Mouse (Mus musculus) neural tube, embryonic 15.5 days (tissue): Measurements from ENCODE around the gene Lrrc32. TPM values are rescaled to one million over a fixed set of nuclear protein-coding genes. Genes with fewer than 3 reads are reported as not detected.
A peak's percentile ranks its signal among the peaks of the same experiment; 100 is the strongest.

Experiments
- ATAC-seq: fragments of 200-750 bp; cut with Nextera tagmentation; 2 replicates; pipeline ENCODE4 v1.8.0; 2017; ENCODE audit warnings: mild to moderate bottlenecking, moderate TSS enrichment, moderate library complexity; ENCODE audit not compliant: low FRiP score
- H3K27ac ChIP-seq: fragments of 300-500 bp; sonication (generic); replicated peaks from 2 replicates; pipeline ENCODE4 v1.5.1; 2015; ENCODE audit warnings: mild to moderate bottlenecking, inconsistent platforms
- H3K27me3 ChIP-seq: fragments of 300-500 bp; sonication (generic); replicated peaks from 2 replicates; pipeline ENCODE4 v1.6.1; 2015; ENCODE audit warnings: inconsistent platforms
- H3K36me3 ChIP-seq: fragments of 300-500 bp; sonication (generic); 2 replicates; pipeline ENCODE4 v1.6.1; 2015; ENCODE audit warnings: inconsistent platforms
- H3K4me1 ChIP-seq: fragments of 300-500 bp; sonication (generic); 2 replicates; pipeline ENCODE4 v1.6.1; 2015; ENCODE audit warnings: inconsistent platforms
- H3K4me2 ChIP-seq: fragments of 300-500 bp; sonication (generic); 2 replicates; pipeline ENCODE4 v1.6.1; 2015; ENCODE audit warnings: inconsistent platforms, mild to moderate bottlenecking, moderate library complexity
- H3K4me3 ChIP-seq: fragments of 300-500 bp; sonication (generic); replicated peaks from 2 replicates; pipeline ENCODE4 v1.5.1; 2015; ENCODE audit warnings: mild to moderate bottlenecking, inconsistent platforms
- H3K9ac ChIP-seq: fragments of 300-500 bp; sonication (generic); replicated peaks from 2 replicates; pipeline ENCODE4 v1.6.1; 2015; ENCODE audit warnings: mild to moderate bottlenecking, inconsistent platforms
- H3K9me3 ChIP-seq: fragments of 300-500 bp; sonication (generic); replicated peaks from 2 replicates; pipeline ENCODE4 v1.6.1; 2016; ENCODE audit warnings: inconsistent platforms
- WGBS: fragments of 180-500 bp; shearing (Covaris S2); methylation state at CpG from one replicate; pipeline ENCODE4 v1.1.7; 2015; ENCODE audit warnings: mixed read lengths; 5-methylcytosine and 5-hydroxymethylcytosine counted together
- polyA plus RNA-seq: library from polyadenylated mRNA; unstranded; fragments of >200 nt; fragmentation: Nextera tagmentation; extraction: Ambion mirVana; gene quantifications from 2 replicates; pipeline ENCODE4 v1.2.1, GENCODE M21; 2015

Lrrc32 gene
- polyA plus RNA-seq, 1 experiment from 2014 or later: 3.1 TPM

DNA sequence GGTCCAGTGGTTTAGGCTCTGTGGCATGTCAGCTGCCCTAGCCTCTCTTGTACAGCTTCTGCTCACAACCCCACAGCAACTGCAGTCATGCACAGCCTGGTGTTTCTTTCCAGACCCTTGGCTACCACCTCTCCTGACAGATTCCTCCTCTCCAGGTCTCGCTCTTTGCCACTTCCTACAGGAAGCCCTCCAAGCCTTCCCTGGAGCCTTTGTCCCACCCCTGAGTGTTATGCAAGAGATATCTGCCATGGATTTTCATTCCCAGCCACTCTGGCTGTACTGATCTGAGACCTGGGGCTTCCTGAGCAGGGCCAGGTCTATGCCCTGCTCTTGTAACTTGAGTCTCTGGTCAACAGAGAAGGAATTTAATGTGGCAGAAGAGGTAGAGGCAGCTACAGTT is 8.6 kb upstream of the Lrrc32 start:
- Histone ChIP-seq H3K27ac (no peak overlapping the region), H3K4me2 (no peak overlapping the region), H3K4me3 (no peak overlapping the region), H3K4me1 (peaks cover 14% of the 10 kb centered on the region; the same call in 1 of the 2 replicates), H3K9ac (no peak overlapping the region), H3K9me3 (no peaks in the 10 kb centered on the region), H3K27me3 (no peaks in the 10 kb centered on the region), H3K36me3 (no peaks in the 10 kb centered on the region)
- ATAC-seq: no peak
- WGBS: 94% methylated on average over 1 of the region's 1 CpGs

DNA sequence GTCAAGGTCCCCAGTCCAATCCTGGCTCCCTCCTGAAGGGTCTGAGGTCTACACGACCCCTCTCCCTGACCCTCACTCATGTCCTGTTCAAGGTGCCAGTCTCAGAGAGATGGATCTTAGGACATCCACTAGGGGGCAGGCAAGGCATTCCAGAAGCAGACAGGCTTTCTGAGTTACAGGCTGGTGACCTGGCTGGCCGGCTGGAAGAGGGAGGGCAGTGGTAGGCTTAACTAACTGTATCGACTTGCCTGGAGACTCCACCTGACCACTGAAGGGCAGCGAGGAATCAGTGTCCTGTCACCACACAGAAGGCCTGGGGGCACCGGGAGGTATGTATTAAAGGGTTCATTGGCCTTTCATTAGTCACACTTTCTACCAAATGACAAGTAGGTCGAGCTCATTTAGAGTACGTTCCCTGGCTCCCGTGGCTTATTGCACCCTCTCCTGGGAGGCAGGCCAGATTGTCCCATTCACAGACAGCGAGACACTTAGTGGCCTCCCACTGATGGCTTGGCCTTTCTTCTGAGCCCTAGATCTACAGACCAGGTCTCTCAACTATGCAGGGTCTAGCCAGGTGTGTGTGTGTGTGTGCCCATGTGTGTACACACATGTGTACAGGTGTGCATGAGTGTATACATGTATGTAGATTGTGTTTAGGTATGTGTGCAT is 7.9 kb upstream of the Lrrc32 start:
- H3K4me3 ChIP-seq: no peak overlapping the region
- no peak overlapping the region for H3K27ac ChIP-seq
- H3K36me3 ChIP-seq: no peaks in the 10 kb centered on the region
- no peaks in the 10 kb centered on the region for H3K9me3 ChIP-seq
- no peak overlapping the region for H3K4me2 ChIP-seq
- ATAC-seq: peak; percentile 65; the same call in 1 of the 2 replicates
- peaks cover 15% of the 10 kb centered on the region; the same call in 1 of the 2 replicates for H3K4me1 ChIP-seq
- H3K27me3 ChIP-seq: no peaks in the 10 kb centered on the region
- no peak overlapping the region for H3K9ac ChIP-seq
- WGBS: 6% methylated on average over 9 of the region's 9 CpGs

DNA sequence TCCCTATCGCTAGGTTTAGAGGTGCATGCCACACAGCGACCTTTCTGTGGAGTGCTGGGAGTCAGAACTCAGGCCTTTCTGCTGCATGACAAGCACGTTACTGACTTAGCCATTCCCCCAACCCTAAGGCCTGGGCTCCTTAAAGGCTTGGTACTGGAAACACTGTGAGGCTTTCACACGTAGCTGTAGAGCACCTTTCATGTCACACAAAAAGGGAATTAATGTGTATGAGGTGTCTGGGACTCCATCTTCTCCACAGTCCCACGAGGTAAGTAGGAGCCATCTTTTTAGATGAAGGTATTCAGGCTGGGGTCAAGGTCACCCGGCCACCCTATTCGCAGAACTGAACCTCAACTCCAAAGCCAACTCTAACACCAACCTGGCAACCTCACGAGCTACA is 7.2 kb upstream of the Lrrc32 start:
- no peak for ATAC-seq
- no peak overlapping the region for H3K27ac ChIP-seq
- no peaks in the 10 kb centered on the region for H3K9me3 ChIP-seq
- H3K27me3 ChIP-seq: no peaks in the 10 kb centered on the region
- WGBS: 86% methylated on average over 8 of the region's 8 CpGs
- H3K9ac ChIP-seq: no peak overlapping the region
- no peak overlapping the region for H3K4me3 ChIP-seq
- peaks cover 21% of the 10 kb centered on the region; the same call in 1 of the 2 replicates for H3K4me1 ChIP-seq
- no peaks in the 10 kb centered on the region for H3K36me3 ChIP-seq
- no peak overlapping the region for H3K4me2 ChIP-seq

DNA sequence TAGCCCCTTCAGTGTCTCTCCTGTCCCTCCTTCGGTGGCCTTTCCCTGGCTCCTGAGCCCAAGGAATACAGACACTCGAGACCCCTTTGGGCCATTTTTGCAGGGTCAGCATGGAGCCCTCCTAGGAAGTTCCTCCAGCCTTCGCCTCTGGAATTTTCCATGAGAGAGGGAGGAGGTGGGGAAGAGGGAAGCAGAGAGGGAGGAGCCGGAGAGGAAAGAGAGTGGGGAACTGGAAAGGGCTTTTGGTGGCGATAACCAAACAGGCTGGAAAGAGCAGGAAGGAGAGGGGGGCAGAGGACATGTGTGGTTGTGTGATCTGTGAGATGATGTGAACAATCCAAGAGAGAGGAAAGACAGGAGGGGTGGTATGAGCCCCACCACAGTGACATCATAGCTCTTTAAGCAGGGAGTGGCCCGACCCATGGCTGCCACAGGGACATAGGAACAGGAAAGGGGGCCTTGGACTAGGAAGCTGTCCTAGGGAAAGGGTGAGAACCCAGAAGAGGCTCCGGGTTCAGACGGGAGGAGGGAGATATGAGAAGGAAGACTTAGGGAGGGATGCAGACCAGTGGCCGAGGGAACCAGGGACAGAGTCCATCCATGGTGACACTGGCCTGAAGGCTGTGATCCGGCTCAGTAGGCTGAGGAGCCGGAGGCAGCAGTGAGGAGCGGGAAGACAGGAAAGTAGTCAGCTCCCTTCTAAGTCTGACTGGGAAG is 6.4 kb upstream of the Lrrc32 start:
- H3K4me1 ChIP-seq: peaks cover 21% of the 10 kb centered on the region; the same call in 1 of the 2 replicates
- H3K27ac ChIP-seq: peak overlapping the region; percentile 33; the same call in 1 of the 2 replicates
- H3K36me3 ChIP-seq: no peaks in the 10 kb centered on the region
- WGBS: 71% methylated on average over 12 of the region's 12 CpGs
- no peak overlapping the region for H3K4me3 ChIP-seq
- H3K27me3 ChIP-seq: no peaks in the 10 kb centered on the region; the same call in 1 of the 2 replicates
- no peak overlapping the region for H3K4me2 ChIP-seq
- H3K9ac ChIP-seq: no peak overlapping the region
- ATAC-seq: no peak
- H3K9me3 ChIP-seq: no peaks in the 10 kb centered on the region

DNA sequence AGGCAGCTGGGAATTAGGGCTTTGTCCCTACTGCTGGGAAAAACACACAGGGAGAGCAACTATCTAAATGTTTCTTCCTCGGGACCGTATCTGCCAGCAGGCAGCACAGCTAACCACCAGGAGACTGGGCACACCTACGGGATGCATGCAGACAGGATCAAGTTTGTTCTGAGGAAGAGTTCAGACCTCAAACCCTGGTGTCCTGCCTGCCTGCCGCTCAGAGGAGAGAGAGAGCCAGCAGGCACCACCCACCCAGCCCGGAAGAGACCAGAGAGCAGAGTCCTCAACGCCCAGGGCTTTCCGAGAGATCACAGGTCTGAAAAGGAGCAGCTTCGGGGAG is 5.8 kb upstream of the Lrrc32 start:
- Histone ChIP-seq H3K4me3 (no peak overlapping the region), H3K9me3 (no peaks in the 10 kb centered on the region), H3K4me1 (peaks cover 21% of the 10 kb centered on the region; the same call in 1 of the 2 replicates), H3K9ac (no peak overlapping the region), H3K4me2 (no peak overlapping the region), H3K27ac (peak overlapping the region; percentile 33; the same call in 1 of the 2 replicates), H3K27me3 (peaks cover 4% of the 10 kb centered on the region; the same call in 1 of the 2 replicates), H3K36me3 (no peaks in the 10 kb centered on the region)
- 39% methylated on average over 8 of the region's 8 CpGs for whole genome bisulfite sequencing
- ATAC-seq: no peak

DNA sequence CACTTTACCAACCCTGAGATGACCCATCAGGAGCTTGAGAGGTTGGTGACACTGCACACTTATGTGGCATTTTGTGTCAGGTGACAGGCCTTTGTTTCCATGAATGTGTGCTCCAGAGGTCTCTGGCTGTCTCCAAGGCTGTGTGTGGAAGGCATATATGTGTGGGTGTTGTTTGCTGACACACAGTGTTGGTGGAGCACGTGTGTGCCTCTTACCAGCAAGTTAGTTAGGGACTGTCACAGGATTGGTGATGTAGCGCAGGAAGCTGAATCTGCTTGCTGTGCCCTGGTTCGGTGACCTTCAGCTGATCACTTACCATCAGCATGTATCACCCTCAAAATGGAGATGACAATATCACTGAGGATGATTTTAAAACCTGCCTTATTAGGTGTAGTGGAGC is 4.2 kb upstream of the Lrrc32 start:
- H3K27me3 ChIP-seq: peaks cover 11% of the 10 kb centered on the region
- H3K4me3 ChIP-seq: no peak overlapping the region
- no peak overlapping the region for H3K9ac ChIP-seq
- ATAC-seq: no peak
- H3K4me1 ChIP-seq: peaks cover 35% of the 10 kb centered on the region
- WGBS: 86% methylated on average over 3 of the region's 3 CpGs
- no peak overlapping the region for H3K4me2 ChIP-seq
- no peaks in the 10 kb centered on the region for H3K36me3 ChIP-seq
- no peaks in the 10 kb centered on the region for H3K9me3 ChIP-seq
- no peak overlapping the region for H3K27ac ChIP-seq

DNA sequence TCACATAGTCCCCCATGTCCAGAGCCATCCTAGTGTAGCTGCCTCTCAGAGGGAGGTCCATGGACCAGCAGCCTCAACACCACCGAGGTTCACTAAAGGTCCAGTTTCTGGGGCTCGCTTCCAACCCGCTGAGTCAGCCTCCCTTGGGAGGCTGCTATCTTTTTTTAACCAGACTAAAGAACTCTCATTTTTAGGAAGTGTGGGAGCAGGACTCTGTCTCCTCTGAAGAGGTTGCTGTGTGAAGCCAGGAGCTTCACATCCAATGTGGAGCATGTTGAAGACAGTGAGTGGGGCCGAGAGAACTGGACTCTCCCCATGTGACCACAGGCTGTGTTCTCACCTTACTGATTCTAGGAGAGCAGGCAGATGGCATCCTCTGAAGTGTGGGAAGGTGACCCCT is 3.6 kb upstream of the Lrrc32 start:
- Histone ChIP-seq H3K4me1 (peaks cover 41% of the 10 kb centered on the region), H3K27me3 (peaks cover 11% of the 10 kb centered on the region), H3K9ac (no peak overlapping the region), H3K4me2 (no peak overlapping the region), H3K4me3 (no peak overlapping the region), H3K9me3 (no peaks in the 10 kb centered on the region), H3K36me3 (no peaks in the 10 kb centered on the region), H3K27ac (no peak overlapping the region)
- ATAC-seq: no peak
- 90% methylated on average over 4 of the region's 4 CpGs for WGBS

DNA sequence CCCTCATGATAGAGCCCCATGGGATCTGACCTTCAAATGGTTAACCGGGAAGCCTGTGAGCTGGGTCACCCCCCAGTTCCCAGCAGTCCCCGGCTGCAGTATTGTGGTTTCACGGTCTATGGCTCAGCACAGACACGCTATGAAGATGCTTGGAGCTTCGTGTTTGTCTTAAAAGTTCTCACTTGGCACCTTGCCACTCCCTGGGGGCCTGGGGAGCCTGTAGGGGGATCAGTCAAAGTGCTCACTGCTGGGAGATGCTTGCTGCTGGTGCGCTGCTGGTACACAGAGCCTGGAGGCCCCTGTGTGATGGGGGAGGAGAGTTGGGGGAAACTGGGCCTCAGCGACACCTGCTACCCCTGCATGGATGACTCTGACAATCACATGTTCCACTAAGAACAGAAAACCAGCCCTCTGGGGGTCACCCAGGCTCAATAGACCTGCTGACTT is 2.6 kb upstream of the Lrrc32 start:
- Histone ChIP-seq H3K9ac (no peak overlapping the region), H3K36me3 (no peaks in the 10 kb centered on the region), H3K9me3 (no peaks in the 10 kb centered on the region), H3K4me2 (no peak overlapping the region), H3K27ac (no peak overlapping the region), H3K4me3 (no peak overlapping the region), H3K27me3 (peaks cover 15% of the 10 kb centered on the region), H3K4me1 (peaks cover 35% of the 10 kb centered on the region)
- no peak for ATAC-seq
- 44% methylated on average over 7 of the region's 7 CpGs for WGBS

DNA sequence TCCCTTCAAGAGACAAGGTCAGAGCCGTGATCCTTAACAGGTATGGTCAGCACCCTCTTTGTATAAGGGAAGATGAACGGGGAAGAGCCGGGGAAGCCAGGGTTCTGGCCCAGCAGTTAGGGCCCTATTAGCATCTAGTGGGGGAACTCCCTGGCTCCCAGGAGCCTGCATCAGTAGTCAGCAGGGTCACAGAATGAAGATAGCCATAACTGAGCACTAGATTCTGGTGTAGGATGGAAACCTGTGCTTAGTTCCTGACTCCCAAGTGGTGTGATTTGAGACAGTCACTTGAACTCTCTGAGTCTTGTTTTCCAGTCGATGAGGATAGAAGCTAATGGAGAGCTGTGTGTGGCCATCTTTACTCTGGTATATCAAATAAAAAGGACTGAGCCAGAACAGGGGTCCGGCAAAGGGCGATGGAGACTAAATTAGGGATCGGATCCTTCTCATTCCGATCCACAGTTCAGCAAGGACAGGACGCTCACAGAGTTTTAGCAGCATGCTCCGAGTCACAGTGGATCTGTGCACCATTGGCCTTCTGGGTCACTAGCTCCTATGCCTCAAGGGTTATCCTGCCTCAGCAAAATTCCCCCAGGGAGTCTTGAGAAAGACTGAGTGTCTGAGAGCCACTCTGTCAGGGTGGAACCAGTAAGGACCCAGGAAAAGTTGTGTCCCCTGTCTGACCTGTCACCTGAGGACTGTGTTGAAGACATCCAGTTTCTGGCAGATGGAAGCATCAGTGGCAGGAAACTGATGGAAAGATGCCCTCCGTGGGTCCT is 1.7 kb upstream of the Lrrc32 start:
- Histone ChIP-seq H3K36me3 (no peaks in the 10 kb centered on the region), H3K4me3 (no peak overlapping the region), H3K27me3 (peaks cover 19% of the 10 kb centered on the region), H3K9ac (no peak overlapping the region), H3K9me3 (no peaks in the 10 kb centered on the region), H3K27ac (no peak overlapping the region), H3K4me1 (peaks cover 36% of the 10 kb centered on the region), H3K4me2 (no peak overlapping the region)
- ATAC-seq: no peak
- WGBS: 86% methylated on average over 11 of the region's 11 CpGs

DNA sequence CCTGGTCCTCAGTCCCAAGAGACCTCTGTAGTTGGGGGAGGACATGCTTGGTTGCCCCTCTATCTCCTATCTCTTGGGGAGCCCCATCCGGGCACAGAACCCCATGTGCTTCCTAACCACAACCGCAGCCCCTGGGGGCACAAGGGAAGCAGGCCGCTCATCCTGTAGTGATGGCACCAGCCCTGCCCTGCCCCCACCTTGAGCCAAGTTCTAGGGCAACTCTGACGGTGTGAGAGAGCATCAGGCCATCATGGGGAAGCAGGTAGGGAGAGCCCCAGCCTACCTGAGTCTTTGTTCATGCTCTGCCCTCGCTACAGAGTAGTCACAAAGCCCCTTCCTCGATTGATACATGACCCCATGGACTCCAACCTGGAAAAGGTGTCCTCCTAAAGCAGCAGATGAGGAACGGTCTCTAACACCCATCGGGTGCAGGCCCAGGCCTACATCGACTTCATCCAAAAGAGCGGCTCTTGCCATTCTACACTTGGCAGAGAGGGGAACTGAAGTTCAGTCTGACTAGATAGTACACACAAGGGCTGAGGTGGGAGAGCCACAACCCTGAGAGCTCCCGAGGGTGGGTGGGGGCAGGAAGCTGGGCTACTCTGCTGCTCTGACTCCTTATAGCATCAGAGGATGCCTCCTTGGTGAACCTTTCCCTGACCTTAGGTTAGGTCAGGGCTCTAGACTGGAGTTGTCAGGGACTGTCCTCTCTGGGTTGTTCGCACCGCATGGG is 519 bp upstream of the Lrrc32 start:
- Histone ChIP-seq H3K27me3 (peaks cover 19% of the 10 kb centered on the region), H3K9me3 (no peaks in the 10 kb centered on the region), H3K4me1 (peaks cover 30% of the 10 kb centered on the region), H3K36me3 (no peaks in the 10 kb centered on the region), H3K9ac (no peak overlapping the region), H3K4me2 (peak overlapping the region; percentile 94), H3K27ac (no peak overlapping the region), H3K4me3 (peak overlapping the region; percentile 56; the same call in 1 of the 2 replicates)
- WGBS: 90% methylated on average over 13 of the region's 13 CpGs
- no peak for ATAC-seq

DNA sequence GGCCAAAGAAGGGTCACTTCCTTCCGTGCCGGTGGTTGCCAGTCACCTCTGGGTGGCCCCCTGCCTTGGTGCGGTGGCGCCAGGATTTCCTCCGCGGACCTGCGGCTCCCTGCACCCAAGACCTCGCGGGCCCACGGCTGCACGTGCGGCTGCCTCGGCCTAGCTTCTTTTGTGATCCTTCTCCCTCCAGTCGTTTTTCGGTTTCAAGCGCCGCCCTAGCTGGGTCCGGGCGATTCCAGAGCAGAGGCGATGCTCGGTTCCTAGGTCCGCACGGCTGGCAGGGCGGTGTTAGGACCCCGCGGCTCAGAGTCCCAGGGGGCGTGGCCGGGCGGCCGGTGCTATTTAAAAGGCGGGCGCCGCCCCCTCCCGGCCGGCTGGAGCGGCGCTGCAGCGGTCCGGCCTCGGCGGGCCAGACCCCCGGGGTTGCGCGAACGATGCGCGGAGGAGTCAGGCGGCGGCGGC is 571 bp downstream of the Lrrc32 start:
- Histone ChIP-seq H3K9ac (peak overlapping the region; percentile 54), H3K27me3 (peaks cover 19% of the 10 kb centered on the region), H3K36me3 (no peaks in the 10 kb centered on the region), H3K9me3 (no peaks in the 10 kb centered on the region), H3K4me3 (peak overlapping the region; percentile 56), H3K4me1 (peaks cover 30% of the 10 kb centered on the region), H3K4me2 (peak overlapping the region; percentile 94), H3K27ac (no peak overlapping the region)
- WGBS: under 1% methylated on average over 44 of the region's 50 CpGs
- peak; percentile 85 for ATAC-seq
